Mouse (Mus musculus): ENCODE results near the gene Erv3. TPM values are rescaled to one million over a fixed set of nuclear protein-coding genes. Genes with fewer than 3 reads are reported as not detected.

Gene Erv3
- total RNA-seq, 2 experiments from 2014 or later, result not detected

Other genes with a start within 250 kb of the Erv3 start
- 100 to 1,000 TPM; 102 to 117 TPM for gene Prnp, start 50.2 kb upstream of the Erv3 start, total RNA-seq (2021)
- 1 to 10 TPM in 1 of 2 experiments, not detected in 1; 1.8 TPM for gene Prn, start 50.2 kb upstream of the Erv3 start, total RNA-seq (2021)
- gene Prnd, start 91.1 kb upstream of the Erv3 start, total RNA-seq (2021), result 1 to 10 TPM; 1.4 to 2.4 TPM
- 1 to 10 TPM; 8.5 to 9.5 TPM for gene Rassf2, start 170.5 kb upstream of the Erv3 start, total RNA-seq (2021)